Mouse (Mus musculus) lung, postnatal 0 days (tissue): Measurements from ENCODE around the gene Zswim1.

Source experiments
- CTCF ChIP-seq: IDR thresholded peaks from 2 replicates; pipeline ENCODE4 v1.5.1; 2016; ENCODE audit warnings: antibody characterized with exemption, mild to moderate bottlenecking
- EP300 ChIP-seq: IDR thresholded peaks from 2 replicates; pipeline ENCODE4 v1.6.1; 2016; ENCODE audit warnings: antibody characterized with exemption, mild to moderate bottlenecking, control low read depth

DNA sequence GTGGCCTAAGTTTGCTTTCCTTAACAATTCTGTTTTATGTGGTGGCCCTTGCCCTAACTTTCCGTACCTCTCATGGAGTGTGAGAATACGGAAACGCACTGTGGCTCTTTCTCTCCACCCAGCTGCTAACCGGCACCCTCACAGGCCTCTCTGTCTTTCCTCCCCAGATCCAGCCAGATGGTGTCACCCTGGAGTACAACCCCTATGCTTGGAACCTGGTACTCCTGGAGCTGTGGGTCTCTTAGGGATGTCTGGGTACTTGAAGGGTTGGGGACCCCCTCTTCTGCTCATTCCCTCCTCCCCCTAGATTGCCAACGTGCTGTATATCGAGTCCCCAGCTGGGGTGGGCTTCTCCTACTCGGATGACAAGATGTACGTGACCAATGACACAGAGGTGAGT lies 12.0 kb downstream of the Zswim1 start:
- TF ChIP-seq CTCF (no peak; the same call in 1 of the 2 replicates), EP300 (no peak)
